Mouse (Mus musculus): ENCODE measurements around the gene Bnip1. TPM values are rescaled to one million over a fixed set of nuclear protein-coding genes. Genes with fewer than 3 reads are reported as not detected.

Bnip1 gene
- 56.2 and 59.2 TPM in 2 replicates for polyA plus RNA-seq (2016; fragmentation: Nextera tagmentation; extraction: Ambion mirVana)

DNA sequence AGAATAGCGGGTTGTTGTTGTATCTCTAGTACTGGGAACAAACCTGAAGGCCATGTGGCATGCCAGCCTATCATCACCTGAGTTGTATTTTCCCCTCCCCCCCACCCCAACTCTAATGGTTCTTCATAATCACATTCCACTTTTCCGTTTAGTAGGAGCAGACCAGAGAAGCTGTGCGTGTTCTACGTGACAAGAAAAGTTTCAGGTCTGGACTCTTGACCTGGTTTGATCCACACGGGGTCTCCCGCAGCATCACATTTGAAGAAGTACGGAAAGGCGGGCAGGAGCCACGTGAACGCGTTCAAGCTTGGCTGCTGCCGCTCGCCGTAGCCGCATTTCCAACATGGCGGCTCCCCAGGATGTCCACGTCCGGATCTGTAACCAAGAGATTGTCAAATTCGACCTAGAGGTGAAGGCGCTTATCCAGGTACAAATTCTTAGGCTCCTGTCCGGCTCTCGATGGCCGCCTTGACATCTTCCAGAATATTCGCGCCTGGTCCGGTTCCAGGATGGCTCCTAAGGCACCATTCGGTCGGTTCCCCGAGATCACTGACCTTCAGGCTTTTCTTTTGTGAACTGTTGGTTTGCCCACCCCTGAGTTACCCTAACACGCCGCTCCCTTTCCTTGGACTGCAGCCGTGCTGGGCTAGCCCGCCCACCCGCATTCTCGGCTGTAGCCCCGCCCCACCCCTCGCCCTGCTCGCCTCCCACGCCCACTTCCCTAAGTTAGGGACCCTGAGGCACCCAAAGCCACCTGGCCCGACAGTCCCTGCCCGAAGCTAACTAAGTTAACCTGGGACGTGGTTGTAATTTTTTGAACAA is at the start of gene Bnip1:
Gene Bnip1 (plus strand): TSS at position 317 of the 822 bp plus-strand sequence.
- ATAC-seq (ENCODE audit: insufficient number of reproducible peaks, insufficient read depth, low FRiP score, low TSS enrichment, low read depth): peak; percentile 69
- under 1% methylated on average over 42 of the region's 42 CpGs for WGBS
- H3K27me3 ChIP-seq: no peaks in the 10 kb centered on the region
- peak within 1 kb of the TSS; percentile 95 for H3K27ac ChIP-seq
- H3K36me3 ChIP-seq: peaks cover 24% of the 10 kb centered on the region
- H3K4me2 ChIP-seq: peak within 1 kb of the TSS; percentile 75
- H3K9me3 ChIP-seq: no peaks in the 10 kb centered on the region
- peaks cover 8% of the 10 kb centered on the region for H3K4me1 ChIP-seq (replicated peaks)
- H3K9ac ChIP-seq (replicated peaks): peak within 1 kb of the TSS; percentile 73
- H3K4me3 ChIP-seq (replicated peaks): peak within 1 kb of the TSS; percentile 60

DNA sequence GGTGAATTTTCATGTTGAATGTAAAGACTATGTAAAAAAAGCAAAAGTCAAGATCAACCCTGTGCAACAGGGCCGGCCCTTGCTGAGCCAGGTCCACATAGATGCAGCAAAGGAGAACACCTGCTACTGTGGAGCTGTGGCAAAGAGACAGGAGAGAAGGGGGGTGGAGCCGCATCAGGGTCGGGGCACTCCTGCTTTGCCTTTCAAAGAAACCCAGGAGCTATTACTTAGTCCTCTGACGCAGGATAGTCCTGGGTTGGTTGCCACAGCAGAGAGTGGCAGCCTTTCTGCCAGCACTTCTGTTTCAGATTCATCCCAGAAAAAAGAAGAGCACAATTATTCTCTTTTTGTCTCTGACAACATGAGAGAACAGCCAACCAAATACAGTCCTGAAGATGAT is 38.3 kb upstream of the Bnip1 start:
- Histone ChIP-seq H3K36me3 (no peaks in the 10 kb centered on the region), H3K4me2 (no peak overlapping the region), H3K9ac (replicated peaks) (no peak overlapping the region), H3K9me3 (no peaks in the 10 kb centered on the region), H3K4me1 (replicated peaks) (no peaks in the 10 kb centered on the region), H3K4me3 (replicated peaks) (no peak overlapping the region), H3K27me3 (no peaks in the 10 kb centered on the region), H3K27ac (no peak overlapping the region)
- 58% methylated on average over 4 of the region's 4 CpGs for WGBS
- no peak for ATAC-seq (ENCODE audit: insufficient number of reproducible peaks, insufficient read depth, low FRiP score, low TSS enrichment, low read depth)

DNA sequence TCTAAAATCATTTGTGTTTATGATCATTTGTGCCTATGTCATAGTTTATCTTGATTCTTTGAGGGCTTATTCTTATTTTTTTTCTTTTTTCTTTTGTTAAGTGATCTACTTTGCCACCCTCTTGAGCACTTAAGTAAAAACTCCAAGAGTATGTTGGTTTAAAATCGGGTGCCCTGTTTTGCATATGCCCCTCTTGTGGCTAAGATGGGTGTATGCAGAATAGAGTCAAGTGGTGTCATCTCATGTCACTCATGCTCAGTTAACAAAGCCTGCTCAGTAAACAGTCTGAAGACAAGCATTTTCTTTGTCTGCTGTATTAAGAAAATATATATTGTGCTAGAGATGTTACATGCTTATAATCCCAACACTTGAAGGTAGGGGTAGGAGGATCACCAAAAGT is 37.6 kb upstream of the Bnip1 start:
- no peaks in the 10 kb centered on the region for H3K36me3 ChIP-seq
- H3K9ac ChIP-seq (replicated peaks): no peak overlapping the region
- no peaks in the 10 kb centered on the region for H3K9me3 ChIP-seq
- no peak overlapping the region for H3K27ac ChIP-seq
- no peak overlapping the region for H3K4me2 ChIP-seq
- H3K4me3 ChIP-seq (replicated peaks): no peak overlapping the region
- H3K4me1 ChIP-seq (replicated peaks): no peaks in the 10 kb centered on the region
- WGBS: 64% methylated on average over 1 of the region's 1 CpGs
- no peaks in the 10 kb centered on the region for H3K27me3 ChIP-seq
- no peak for ATAC-seq (ENCODE audit: insufficient number of reproducible peaks, insufficient read depth, low FRiP score, low TSS enrichment, low read depth)

DNA sequence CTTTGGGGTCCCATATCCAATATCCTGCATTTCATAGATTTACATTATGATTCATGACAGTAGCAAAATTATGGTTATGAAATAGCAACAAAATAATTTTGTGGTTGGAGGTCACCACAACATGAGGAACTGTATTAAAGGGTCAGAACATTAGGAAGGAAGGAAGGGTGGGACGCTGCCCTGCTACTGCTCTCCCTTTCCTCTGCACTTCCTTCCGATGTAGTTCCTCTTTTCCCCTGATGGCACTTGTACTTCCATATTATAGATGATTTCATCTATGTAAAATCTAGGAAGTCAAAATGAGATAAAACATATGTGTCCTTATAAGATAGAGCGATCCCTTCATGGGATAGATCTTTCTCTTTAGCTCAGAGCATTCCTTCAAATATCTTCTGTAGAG is 30.9 kb upstream of the Bnip1 start:
- no peaks in the 10 kb centered on the region for H3K9me3 ChIP-seq
- H3K4me3 ChIP-seq (replicated peaks): no peak overlapping the region
- H3K36me3 ChIP-seq: no peaks in the 10 kb centered on the region
- H3K9ac ChIP-seq (replicated peaks): no peak overlapping the region
- 82% methylated on average over 3 of the region's 3 CpGs for whole genome bisulfite sequencing
- H3K4me2 ChIP-seq: no peak overlapping the region
- no peak overlapping the region for H3K27ac ChIP-seq
- H3K4me1 ChIP-seq (replicated peaks): no peaks in the 10 kb centered on the region
- H3K27me3 ChIP-seq: no peaks in the 10 kb centered on the region
- no peak for ATAC-seq (ENCODE audit: insufficient number of reproducible peaks, insufficient read depth, low FRiP score, low TSS enrichment, low read depth)

DNA sequence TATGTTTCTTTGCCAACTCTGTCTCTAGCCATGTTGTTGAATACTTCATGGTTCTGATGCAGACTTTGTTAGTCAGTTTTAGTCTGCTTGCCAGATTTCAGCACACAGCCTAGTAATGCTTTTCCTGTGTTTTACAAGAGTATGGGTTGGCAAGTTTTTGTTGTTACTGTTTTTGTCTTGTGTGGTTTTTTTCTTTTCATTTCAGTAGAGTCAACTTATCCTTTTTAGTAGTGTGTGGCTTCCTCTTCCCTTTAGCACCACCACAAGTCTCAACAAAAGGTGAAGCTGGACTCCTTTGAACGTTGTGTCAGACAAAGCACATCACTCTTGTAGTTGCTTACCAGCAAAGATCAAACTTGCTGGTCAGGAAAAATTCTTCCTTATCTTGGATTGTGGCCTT is 28.6 kb upstream of the Bnip1 start:
- WGBS: 82% methylated on average over 1 of the region's 1 CpGs
- Histone ChIP-seq H3K4me1 (replicated peaks) (no peaks in the 10 kb centered on the region), H3K27ac (no peak overlapping the region), H3K27me3 (no peaks in the 10 kb centered on the region), H3K9ac (replicated peaks) (no peak overlapping the region), H3K36me3 (no peaks in the 10 kb centered on the region), H3K9me3 (no peaks in the 10 kb centered on the region), H3K4me2 (no peak overlapping the region), H3K4me3 (replicated peaks) (no peak overlapping the region)
- ATAC-seq (ENCODE audit: insufficient number of reproducible peaks, insufficient read depth, low FRiP score, low TSS enrichment, low read depth): no peak

DNA sequence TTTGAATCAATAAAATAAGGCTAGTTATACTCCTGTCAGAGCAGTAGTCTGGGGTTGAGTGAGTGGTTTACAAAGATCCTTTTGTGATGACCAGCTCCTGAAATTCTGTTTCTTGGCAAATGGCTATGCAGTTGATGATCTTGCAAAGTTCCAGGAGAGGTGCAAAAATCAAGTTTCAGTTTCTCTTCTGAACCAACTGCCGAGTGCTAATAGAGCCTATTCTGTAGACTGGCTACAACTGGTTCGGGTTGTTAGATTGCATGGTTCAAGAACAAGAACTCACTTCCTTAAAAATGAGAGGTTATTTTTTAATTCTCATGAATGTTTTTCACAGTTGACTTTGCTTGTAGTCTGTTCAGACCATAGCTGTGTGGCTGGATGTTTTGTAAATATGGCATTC is 27.4 kb upstream of the Bnip1 start:
- ATAC-seq (ENCODE audit: insufficient number of reproducible peaks, insufficient read depth, low FRiP score, low TSS enrichment, low read depth): no peak
- Histone ChIP-seq H3K4me2 (no peak overlapping the region), H3K9ac (replicated peaks) (no peak overlapping the region), H3K9me3 (no peaks in the 10 kb centered on the region), H3K27me3 (no peaks in the 10 kb centered on the region), H3K4me3 (replicated peaks) (no peak overlapping the region), H3K36me3 (no peaks in the 10 kb centered on the region), H3K4me1 (replicated peaks) (no peaks in the 10 kb centered on the region), H3K27ac (no peak overlapping the region)
- 88% methylated on average over 2 of the region's 2 CpGs for WGBS

DNA sequence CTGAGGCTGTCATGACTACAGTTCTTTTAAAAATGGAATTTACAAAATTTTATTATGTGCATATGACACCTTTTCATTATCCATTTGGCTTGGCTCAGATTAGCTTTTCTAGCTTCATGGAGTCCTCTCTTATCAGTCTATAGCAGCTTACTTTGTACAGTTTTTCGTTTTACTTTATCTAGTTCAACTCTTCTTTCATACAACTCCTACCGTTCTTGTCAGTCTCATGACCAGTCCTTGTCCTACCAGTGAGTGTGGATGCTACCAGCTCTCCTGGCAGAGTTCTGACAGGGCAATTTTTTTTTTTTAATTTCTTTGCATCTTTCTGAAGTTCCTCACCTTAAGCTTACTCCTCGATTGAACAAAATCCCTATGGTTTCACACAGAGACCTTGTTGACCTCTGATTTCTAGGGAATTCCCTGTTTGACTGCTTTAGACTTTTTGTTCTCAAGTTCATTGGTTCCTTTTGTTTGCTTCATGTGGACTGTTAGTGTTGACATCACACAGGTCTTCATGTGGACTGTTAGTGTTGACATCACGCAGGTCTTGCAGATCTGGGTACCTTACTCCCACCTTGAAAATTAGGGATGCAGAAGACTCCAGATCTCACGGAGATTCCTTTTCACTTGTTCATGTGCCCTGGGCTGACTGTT is 13.6 kb upstream of the Bnip1 start:
- Histone ChIP-seq H3K4me2 (no peak overlapping the region), H3K9ac (replicated peaks) (no peak overlapping the region), H3K27ac (no peak overlapping the region), H3K4me1 (replicated peaks) (no peaks in the 10 kb centered on the region), H3K27me3 (no peaks in the 10 kb centered on the region), H3K4me3 (replicated peaks) (no peak overlapping the region), H3K36me3 (peaks cover 7% of the 10 kb centered on the region; the same call in 1 of the 2 replicates), H3K9me3 (no peaks in the 10 kb centered on the region)
- ATAC-seq (ENCODE audit: insufficient number of reproducible peaks, insufficient read depth, low FRiP score, low TSS enrichment, low read depth): no peak
- 87% methylated on average over 5 of the region's 5 CpGs for WGBS

DNA sequence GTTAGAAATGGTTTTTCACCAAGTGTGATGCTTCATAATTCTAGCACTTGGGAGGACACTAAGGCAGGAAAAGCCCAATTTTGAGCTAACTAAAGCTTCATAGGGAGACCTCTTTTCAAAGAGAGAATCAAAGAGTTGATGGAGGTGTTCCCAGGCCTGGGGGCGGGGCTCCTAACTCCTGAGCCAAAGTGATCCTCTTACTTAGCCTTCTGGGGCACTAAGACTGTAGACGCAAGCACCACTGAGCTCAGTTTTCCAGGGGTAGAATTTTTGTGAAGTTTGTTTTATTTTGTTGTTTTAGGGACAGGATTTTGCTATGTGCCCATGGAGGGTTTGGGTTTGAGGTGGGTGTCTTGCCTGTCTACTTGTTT is 13.1 kb upstream of the Bnip1 start:
- Histone ChIP-seq H3K9me3 (no peaks in the 10 kb centered on the region), H3K27ac (no peak overlapping the region), H3K36me3 (peaks cover 7% of the 10 kb centered on the region; the same call in 1 of the 2 replicates), H3K4me2 (no peak overlapping the region), H3K27me3 (no peaks in the 10 kb centered on the region), H3K4me3 (replicated peaks) (no peak overlapping the region), H3K4me1 (replicated peaks) (no peaks in the 10 kb centered on the region), H3K9ac (replicated peaks) (no peak overlapping the region)
- no peak for ATAC-seq (ENCODE audit: insufficient number of reproducible peaks, insufficient read depth, low FRiP score, low TSS enrichment, low read depth)
- WGBS: 75% methylated on average over 2 of the region's 2 CpGs

DNA sequence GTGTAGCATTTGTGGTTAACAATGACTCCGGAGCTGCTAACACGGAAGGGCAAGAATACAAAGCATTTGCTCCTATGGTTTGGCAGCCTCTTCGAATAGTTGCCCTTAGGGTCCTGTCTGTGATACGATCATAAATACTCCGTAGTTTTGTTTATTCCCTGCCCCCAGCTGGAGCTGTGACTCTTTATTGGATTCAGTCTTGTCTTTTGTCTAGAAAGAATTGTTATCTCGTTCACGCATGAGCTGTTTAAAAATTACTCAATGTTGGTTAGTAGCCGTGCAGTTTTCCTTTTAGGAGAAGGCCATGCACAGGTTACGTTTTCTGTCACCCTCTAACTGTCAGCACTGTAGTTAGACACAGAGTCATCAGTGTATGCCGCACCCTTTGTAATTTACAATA is 4.7 kb upstream of the Bnip1 start:
- Histone ChIP-seq H3K4me2 (no peak overlapping the region), H3K4me3 (replicated peaks) (no peak overlapping the region), H3K9me3 (no peaks in the 10 kb centered on the region), H3K9ac (replicated peaks) (no peak overlapping the region), H3K4me1 (replicated peaks) (no peaks in the 10 kb centered on the region), H3K36me3 (no peaks in the 10 kb centered on the region), H3K27ac (no peak overlapping the region), H3K27me3 (no peaks in the 10 kb centered on the region)
- ATAC-seq (ENCODE audit: insufficient number of reproducible peaks, insufficient read depth, low FRiP score, low TSS enrichment, low read depth): no peak
- 82% methylated on average over 10 of the region's 10 CpGs for WGBS

DNA sequence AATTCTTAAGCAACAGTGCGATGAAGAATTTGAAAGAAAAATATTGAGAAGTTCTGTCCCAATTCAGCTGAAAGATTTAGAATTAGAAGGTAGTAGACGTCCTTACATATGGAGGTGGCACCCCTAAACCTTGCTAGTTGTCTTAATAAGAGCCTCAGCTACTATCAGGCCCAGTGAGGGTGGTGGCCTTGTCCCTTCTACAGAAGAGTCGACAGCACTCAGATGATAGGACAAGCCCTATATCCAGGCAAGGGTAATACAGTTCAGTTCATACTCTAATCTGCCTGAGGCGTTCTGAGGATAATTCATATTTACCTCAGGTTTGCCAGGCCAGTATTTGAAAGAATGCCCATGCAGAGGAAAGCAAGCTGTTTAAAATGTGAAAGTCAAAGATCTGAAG is 2.9 kb upstream of the Bnip1 start:
- no peak for ATAC-seq (ENCODE audit: insufficient number of reproducible peaks, insufficient read depth, low FRiP score, low TSS enrichment, low read depth)

DNA sequence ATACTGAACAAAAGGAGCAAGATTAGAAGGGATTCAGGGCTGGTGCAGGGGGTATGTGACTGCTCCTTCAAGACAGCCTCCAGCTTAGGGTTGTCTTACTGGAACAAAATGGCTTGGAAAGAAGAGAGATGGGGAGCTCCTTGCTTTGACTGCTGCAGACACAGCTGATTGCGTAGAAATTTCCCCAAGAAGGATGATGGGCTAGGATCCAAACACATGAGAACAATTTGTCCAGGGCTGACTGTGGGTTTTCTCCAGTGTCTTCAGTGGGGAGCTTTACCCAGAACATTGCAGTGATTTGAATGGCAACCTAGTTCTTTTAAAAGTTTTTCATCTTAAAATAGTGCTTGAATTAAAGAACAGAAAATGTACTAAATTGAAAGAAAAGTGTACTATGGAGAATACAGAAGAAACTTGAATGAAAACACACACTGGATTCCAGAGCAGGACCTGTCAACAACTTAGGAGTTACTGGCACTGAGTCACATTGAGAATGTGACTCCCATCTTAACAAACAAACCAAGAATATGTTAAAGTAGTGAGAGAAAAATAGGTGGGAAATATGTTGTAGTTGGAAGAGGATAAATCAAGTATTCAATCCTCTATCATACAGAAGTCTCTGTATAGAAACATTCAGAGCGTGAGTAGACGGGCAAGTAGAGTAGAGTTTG is 2.3 kb upstream of the Bnip1 start:
- H3K4me2 ChIP-seq: no peak overlapping the region
- no peak overlapping the region for H3K9ac ChIP-seq (replicated peaks)
- no peak overlapping the region for H3K27ac ChIP-seq
- H3K4me1 ChIP-seq (replicated peaks): peaks cover 8% of the 10 kb centered on the region
- WGBS: 88% methylated on average over 3 of the region's 3 CpGs
- peaks cover 3% of the 10 kb centered on the region for H3K36me3 ChIP-seq
- no peaks in the 10 kb centered on the region for H3K9me3 ChIP-seq
- H3K27me3 ChIP-seq: no peaks in the 10 kb centered on the region
- no peak overlapping the region for H3K4me3 ChIP-seq (replicated peaks)
- ATAC-seq (ENCODE audit: insufficient number of reproducible peaks, insufficient read depth, low FRiP score, low TSS enrichment, low read depth): no peak

More for the DNA sequence above, 2.9 kb upstream of the Bnip1 start:
- Histone ChIP-seq H3K36me3 (no peaks in the 10 kb centered on the region), H3K9ac (replicated peaks) (no peak overlapping the region), H3K9me3 (no peaks in the 10 kb centered on the region), H3K27ac (no peak overlapping the region), H3K4me2 (no peak overlapping the region), H3K27me3 (no peaks in the 10 kb centered on the region), H3K4me1 (replicated peaks) (peaks cover 8% of the 10 kb centered on the region), H3K4me3 (replicated peaks) (no peak overlapping the region)
- WGBS: 89% methylated on average over 4 of the region's 4 CpGs

Measured in limb, embryonic 12.5 days (tissue).